Mouse (Mus musculus) common myeloid progenitor, adult 5-6 weeks (primary cell): Measurements from ENCODE around the gene Slc16a9. TPM values are rescaled to one million over a fixed set of nuclear protein-coding genes. Genes with fewer than 3 reads are reported as not detected.

Source experiments
- ATAC-seq: replicated peaks from 2 replicates; pipeline ENCODE4 v1.8.0; 2016; ENCODE audit warnings: low read depth, mild to moderate bottlenecking, moderate TSS enrichment, inconsistent platforms; ENCODE audit not compliant: poor library complexity, severe bottlenecking
- total RNA-seq: library from RNA; stranded (forward); fragments of 200-1000, 187-1606 nt; gene quantifications from 2 replicates; pipeline ENCODE4 v1.2.3, GENCODE M21; 2017

Gene Slc16a9
- total RNA-seq, 1 experiment from 2014 or later: 0.91 TPM

- peak; percentile 92 for ATAC-seq
These were observed 51.8 kb downstream of the Slc16a9 start for GRCm38 (mm10) chr10:70296531-70297366.

- ATAC-seq: peak; percentile 66
These were observed 54.2 kb downstream of the Slc16a9 start for GRCm38 (mm10) chr10:70299118-70299517.

- ATAC-seq: no peak
These were observed 54.8 kb downstream of the Slc16a9 start for GRCm38 (mm10) chr10:70299653-70300052.

- ATAC-seq: no peak
These were observed 56.3 kb downstream of the Slc16a9 start for GRCm38 (mm10) chr10:70301190-70301589.

- no peak for ATAC-seq
These were observed 58.3 kb downstream of the Slc16a9 start for GRCm38 (mm10) chr10:70303203-70303602.

- ATAC-seq: no peak
These were observed 60.8 kb downstream of the Slc16a9 start for GRCm38 (mm10) chr10:70305683-70306082.

- ATAC-seq: no peak
These were observed 64.5 kb downstream of the Slc16a9 start for GRCm38 (mm10) chr10:70309416-70309815.

GRCm38 (mm10) chr10:70310646-70311045, 65.7 kb downstream of the Slc16a9 start:
- no peak for ATAC-seq

GRCm38 (mm10) chr10:70315895-70316294, 71.0 kb downstream of the Slc16a9 start:
- no peak for ATAC-seq

- ATAC-seq: no peak
These were observed 72.0 kb downstream of the Slc16a9 start for GRCm38 (mm10) chr10:70316856-70317255.

GRCm38 (mm10) chr10:70317394-70317965, 72.6 kb downstream of the Slc16a9 start:
- ATAC-seq: peak; percentile 46

- peak; percentile 79 for ATAC-seq
These were observed 73.7 kb downstream of the Slc16a9 start for GRCm38 (mm10) chr10:70318630-70319029.

GRCm38 (mm10) chr10:70325518-70325917, 80.6 kb downstream of the Slc16a9 start:
- no peak for ATAC-seq

GRCm38 (mm10) chr10:70327331-70327730, 82.4 kb downstream of the Slc16a9 start:
- ATAC-seq: no peak

- ATAC-seq: no peak
These were observed 83.2 kb downstream of the Slc16a9 start for GRCm38 (mm10) chr10:70328139-70328538.

Other genes with a start within 250 kb of the Slc16a9 start
- gene Ccdc6, start 148.0 kb upstream of the Slc16a9 start, total RNA-seq: 24.3 and 29.0 TPM in 2 replicates
- not detected in 2 replicates for gene Mrln, start 40.4 kb upstream of the Slc16a9 start, total RNA-seq
- gene Fam13c, start 195.4 kb downstream of the Slc16a9 start, total RNA-seq: not detected in 2 replicates